Mouse (Mus musculus) heart, embryonic 14.5 days (tissue): ENCODE measurements around the gene Mpped2. TPM values are rescaled to one million over a fixed set of nuclear protein-coding genes. Genes with fewer than 3 reads are reported as not detected.

Source experiments
- ATAC-seq: fragments of 200-750 bp; cut with Nextera tagmentation; 2 replicates; pipeline ENCODE4 v1.8.0; 2017; ENCODE audit warnings: low read depth, moderate TSS enrichment; ENCODE audit not compliant: insufficient number of reproducible peaks, insufficient read depth, low FRiP score
- H3K27ac ChIP-seq, 2 experiments: fragments of 200-500 bp in 1 of 2; fragments of 300-500 bp in 1 of 2; sonication (generic) in 1 of 2; replicated peaks in 1 of 2; 2 replicates each; pipeline ENCODE4 v1.5.1; 2012 to 2014; ENCODE audit warnings: low read depth in 2 of 2, low read length in 2 of 2, control low read depth in 1 of 2, mild to moderate bottlenecking in 1 of 2, mixed read lengths in 1 of 2; ENCODE audit not compliant: control insufficient read depth in 1 of 2, insufficient read depth in 1 of 2
- H3K27me3 ChIP-seq: fragments of 300-500 bp; sonication (generic); 2 replicates; pipeline ENCODE4 v1.6.1; 2014; ENCODE audit warnings: mild to moderate bottlenecking, low read length, control low read depth; ENCODE audit not compliant: control insufficient read depth, insufficient read depth
- H3K36me3 ChIP-seq: fragments of 300-500 bp; sonication (generic); 2 replicates; pipeline ENCODE4 v1.6.1; 2014; ENCODE audit warnings: mild to moderate bottlenecking, control low read depth, low read length, mixed read lengths; ENCODE audit not compliant: control insufficient read depth, insufficient read depth
- H3K4me1 ChIP-seq, 2 experiments: fragments of 200-500 bp in 1 of 2; fragments of 300-500 bp in 1 of 2; sonication (generic) in 1 of 2; 2 replicates each; pipeline ENCODE4 v1.6.1; 2012 to 2014; ENCODE audit warnings: low read length in 2 of 2, control low read depth in 1 of 2, mixed read lengths in 1 of 2; ENCODE audit not compliant: control insufficient read depth in 2 of 2, insufficient read depth in 2 of 2
- H3K4me2 ChIP-seq: fragments of 300-500 bp; sonication (generic); 2 replicates; pipeline ENCODE4 v1.6.1; 2014; ENCODE audit warnings: mild to moderate bottlenecking, low read length
- H3K4me3 ChIP-seq, 2 experiments: fragments of 200-500 bp in 1 of 2; fragments of 300-500 bp in 1 of 2; sonication (generic) in 1 of 2; 2 replicates each; pipeline ENCODE4 v1.5.1; 2012 to 2014; ENCODE audit warnings: low read length in 2 of 2, mild to moderate bottlenecking in 2 of 2, control low read depth in 1 of 2, low read depth in 1 of 2, moderate library complexity in 1 of 2; ENCODE audit not compliant: control insufficient read depth in 1 of 2, insufficient read depth in 1 of 2
- H3K9ac ChIP-seq: fragments of 300-500 bp; sonication (generic); 2 replicates; pipeline ENCODE4 v1.6.1; 2014; ENCODE audit warnings: mild to moderate bottlenecking, low read length
- H3K9me3 ChIP-seq: fragments of 300-500 bp; sonication (generic); 2 replicates; pipeline ENCODE4 v1.6.1; 2016; ENCODE audit warnings: low read length, control low read depth; ENCODE audit not compliant: control insufficient read depth
- WGBS: fragments of 180-500 bp; shearing (Covaris S2); extraction: QIAGEN DNeasy Blood & Tissue Kit; methylation state at CpG from one replicate; pipeline ENCODE4 v1.1.7; 2014; 5-methylcytosine and 5-hydroxymethylcytosine counted together
- polyA plus RNA-seq: library from polyadenylated mRNA; unstranded; fragments of >200 nt; fragmentation: Nextera tagmentation; extraction: Ambion mirVana; gene quantifications from 2 replicates; pipeline ENCODE4 v1.2.1, GENCODE M21; 2014

The Mpped2 gene
- polyA plus RNA-seq, 1 experiment from 2014 or later = 68.7 TPM

DNA sequence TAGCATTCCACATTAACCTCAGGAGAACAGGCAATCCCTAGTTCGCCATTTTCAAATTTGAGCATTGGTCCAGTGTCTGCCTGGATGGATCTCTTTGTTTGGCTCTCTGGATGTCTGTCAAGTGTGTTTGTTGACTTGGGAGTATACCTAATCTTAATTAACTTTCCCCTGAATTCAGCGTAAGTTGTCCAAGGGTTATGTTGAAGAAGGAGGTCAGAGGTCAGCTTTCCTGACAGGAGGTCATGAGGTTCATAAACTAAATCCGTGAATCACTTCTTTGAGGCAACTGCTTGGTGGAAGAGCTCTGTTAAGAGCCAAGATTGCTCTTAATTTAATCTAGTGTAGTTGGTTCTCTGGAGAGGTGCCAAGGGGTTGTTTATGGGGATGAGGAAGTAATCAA, 200.3 kb downstream of the Mpped2 start:
- H3K4me1 ChIP-seq = peaks cover 7 to 14% of the 10 kb centered on the region in 2 experiments; a peak in 3 of 4 replicates
- H3K27me3 ChIP-seq = no peaks in the 10 kb centered on the region
- no peak overlapping the region for H3K4me3 ChIP-seq
- H3K9ac ChIP-seq = no peak overlapping the region
- no peaks in the 10 kb centered on the region for H3K36me3 ChIP-seq
- H3K27ac ChIP-seq = no peak overlapping the region
- H3K4me2 ChIP-seq = no peak overlapping the region
- 64% methylated on average over 3 of the region's 3 CpGs for WGBS
- no peak for ATAC-seq
- no peaks in the 10 kb centered on the region for H3K9me3 ChIP-seq

DNA sequence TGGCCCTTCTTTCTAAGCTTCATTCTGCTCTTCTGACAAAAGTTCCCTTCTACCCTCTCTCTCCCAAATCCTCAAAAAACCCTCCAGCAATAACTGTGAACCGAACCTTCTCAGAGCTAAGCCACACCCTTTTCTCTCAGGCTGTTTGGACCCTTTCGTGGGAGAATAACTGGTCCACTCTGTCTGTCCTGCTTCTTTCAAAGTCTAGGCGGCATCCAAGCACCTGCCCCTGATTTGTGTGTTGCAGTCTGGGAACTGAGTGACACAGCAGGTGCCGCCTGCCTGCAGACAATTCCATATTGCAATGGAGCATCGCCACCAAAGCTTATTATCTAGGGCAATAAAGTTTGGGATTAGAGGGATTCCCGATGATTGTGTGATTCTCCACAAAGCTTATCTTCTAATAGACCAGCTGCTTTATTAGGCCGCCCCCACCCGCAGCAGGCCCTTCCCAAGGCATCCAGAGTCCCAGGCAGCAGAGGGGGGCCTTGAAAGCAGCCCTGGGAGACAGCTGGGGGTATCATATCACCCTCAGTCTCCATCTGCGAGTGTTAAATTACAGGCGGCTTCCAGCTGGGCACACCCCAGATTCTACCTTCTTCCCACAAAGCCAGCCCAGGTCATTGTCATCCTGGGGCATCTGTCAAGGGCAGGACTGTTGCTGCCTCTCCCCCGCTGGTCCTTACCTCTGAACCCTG, 202.4 kb downstream of the Mpped2 start:
- no peak for ATAC-seq
- Histone ChIP-seq H3K36me3 (no peaks in the 10 kb centered on the region), H3K4me1 (peaks cover 0 to 4% of the 10 kb centered on the region in 2 experiments; a peak in 1 of 4 replicates), H3K4me3 (no peak overlapping the region), H3K4me2 (no peak overlapping the region), H3K9me3 (no peaks in the 10 kb centered on the region), H3K27me3 (no peaks in the 10 kb centered on the region), H3K27ac (no peak overlapping the region), H3K9ac (no peak overlapping the region)
- whole genome bisulfite sequencing = 25% methylated on average over 11 of the region's 11 CpGs

GRCm38 (mm10) chr2:106896024-106896384, 202.9 kb downstream of the Mpped2 start:
- Histone ChIP-seq H3K4me3 (no peak overlapping the region), H3K9me3 (no peaks in the 10 kb centered on the region), H3K27ac (no peak overlapping the region), H3K4me2 (no peak overlapping the region), H3K9ac (no peak overlapping the region), H3K27me3 (no peaks in the 10 kb centered on the region), H3K4me1 (peaks cover 0 to 4% of the 10 kb centered on the region in 2 experiments; a peak in 1 of 4 replicates), H3K36me3 (no peaks in the 10 kb centered on the region)
- 36% methylated on average over 4 of the region's 4 CpGs for WGBS
- no peak; the same call in 1 of the 2 replicates for ATAC-seq

GRCm38 (mm10) chr2:106911951-106912480, 218.9 kb downstream of the Mpped2 start:
- H3K4me1 ChIP-seq = no peaks in the 10 kb centered on the region; a peak in 1 of 4 replicates
- ATAC-seq = no peak
- H3K9me3 ChIP-seq = 0 out of 2 replicates have a peak, but pooled peaks cover 3% of the 10 kb centered on the region
- no peak overlapping the region for H3K27ac ChIP-seq
- no peak overlapping the region for H3K9ac ChIP-seq
- no peak overlapping the region for H3K4me3 ChIP-seq
- no peaks in the 10 kb centered on the region for H3K27me3 ChIP-seq
- 80% methylated on average over 6 of the region's 6 CpGs for WGBS
- no peak overlapping the region for H3K4me2 ChIP-seq
- no peaks in the 10 kb centered on the region for H3K36me3 ChIP-seq
